Mouse (Mus musculus): ENCODE data around the gene Runx3.

DNA sequence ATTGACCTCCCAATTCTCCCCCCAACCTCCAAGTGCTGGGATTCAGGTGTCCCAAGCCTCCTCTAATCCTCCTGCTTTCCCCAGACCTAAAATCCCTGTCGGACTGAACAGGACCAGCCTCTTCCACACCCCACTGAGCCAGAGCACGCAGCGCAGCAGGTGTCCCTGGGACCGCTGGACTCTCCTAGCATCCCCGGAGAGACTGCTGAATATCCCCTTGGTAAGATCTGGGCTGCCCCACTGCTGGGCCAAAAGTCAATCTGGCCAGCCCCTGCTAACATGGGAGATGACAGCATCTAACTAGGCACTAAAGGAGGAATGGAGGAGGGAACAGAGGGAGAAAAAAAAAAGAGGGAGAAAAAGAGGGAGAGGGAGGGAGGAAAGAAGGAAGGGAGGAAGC is 84.8 kb downstream of the Runx3 start:
- no peak for TF ChIP-seq POLR2A (IDR thresholded peaks at IDR 0.05; ENCODE audit: low read depth, low read length)
- no peak for TF ChIP-seq CTCF (conservative IDR thresholded peaks at IDR 0.05; ENCODE audit: insufficient read depth, insufficient read length, low read depth, low read length)

Data from kidney, adult 2 months (tissue).